Mouse (Mus musculus) liver, embryonic 15.5 days (tissue): Measurements from ENCODE around the gene Larp4b. TPM values are rescaled to one million over a fixed set of nuclear protein-coding genes. Genes with fewer than 3 reads are reported as not detected.

Source experiments
- ATAC-seq: fragments of 200-750 bp; cut with Nextera tagmentation; 2 replicates; pipeline ENCODE4 v1.8.0; 2017; ENCODE audit warnings: moderate number of reproducible peaks, mild to moderate bottlenecking, moderate library complexity; ENCODE audit not compliant: insufficient read depth
- H3K27ac ChIP-seq: fragments of 300-500 bp; sonication (generic); replicated peaks from 2 replicates; pipeline ENCODE4 v1.5.1; 2015; ENCODE audit warnings: mild to moderate bottlenecking, inconsistent platforms
- H3K27me3 ChIP-seq: fragments of 300-500 bp; sonication (generic); 2 replicates; pipeline ENCODE4 v1.6.1; 2015; ENCODE audit warnings: mild to moderate bottlenecking, inconsistent platforms
- H3K36me3 ChIP-seq: fragments of 300-500 bp; sonication (generic); replicated peaks from 2 replicates; pipeline ENCODE4 v1.6.1; 2015; ENCODE audit warnings: moderate library complexity, mild to moderate bottlenecking, inconsistent platforms
- H3K4me1 ChIP-seq: fragments of 300-500 bp; sonication (generic); replicated peaks from 2 replicates; pipeline ENCODE4 v1.6.1; 2015; ENCODE audit warnings: inconsistent platforms
- H3K4me2 ChIP-seq: fragments of 300-500 bp; sonication (generic); 2 replicates; pipeline ENCODE4 v1.6.1; 2015; ENCODE audit warnings: moderate library complexity, mild to moderate bottlenecking, inconsistent platforms
- H3K4me3 ChIP-seq: fragments of 300-500 bp; sonication (generic); replicated peaks from 2 replicates; pipeline ENCODE4 v1.5.1; 2015; ENCODE audit warnings: mild to moderate bottlenecking, inconsistent platforms
- H3K9ac ChIP-seq: fragments of 300-500 bp; sonication (generic); 2 replicates; pipeline ENCODE4 v1.6.1; 2015; ENCODE audit warnings: moderate library complexity, mild to moderate bottlenecking, inconsistent platforms
- H3K9me3 ChIP-seq: fragments of 300-500 bp; sonication (generic); replicated peaks from 2 replicates; pipeline ENCODE4 v1.6.1; 2016; ENCODE audit warnings: inconsistent platforms
- WGBS: fragments of 180-500 bp; shearing (Covaris S2); methylation state at CpG from one replicate; pipeline ENCODE4 v1.1.7; 2015; ENCODE audit warnings: mixed read lengths; ENCODE audit not compliant: insufficient replicate concordance; 5-methylcytosine and 5-hydroxymethylcytosine counted together
- polyA plus RNA-seq: library from polyadenylated mRNA; unstranded; fragments of >200 nt; fragmentation: Nextera tagmentation; extraction: Ambion mirVana; gene quantifications from 2 replicates; pipeline ENCODE4 v1.2.1, GENCODE M21; 2015

Gene Larp4b
- polyA plus RNA-seq, 1 experiment from 2014 or later = 22.2 TPM

DNA sequence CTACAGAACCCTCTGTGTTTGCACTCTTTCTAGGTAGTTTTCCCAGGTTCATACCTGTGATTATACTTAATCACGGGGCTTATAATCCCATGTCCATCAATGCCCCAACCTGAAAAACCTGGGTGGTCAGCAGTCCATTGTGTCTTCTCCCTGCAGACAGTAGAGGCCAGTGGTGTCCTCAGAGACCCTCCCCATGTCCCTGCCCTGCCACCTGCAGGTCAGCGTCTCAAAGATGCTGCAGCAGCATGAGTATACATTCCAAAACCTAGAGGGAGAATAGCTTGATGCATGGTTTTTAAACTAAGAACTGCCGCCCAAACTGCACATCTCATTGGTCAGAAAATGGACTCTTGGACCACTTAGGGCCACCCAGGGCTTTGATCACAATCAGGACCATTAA, 85.0 kb downstream of the Larp4b start:
- no peak for ATAC-seq

DNA sequence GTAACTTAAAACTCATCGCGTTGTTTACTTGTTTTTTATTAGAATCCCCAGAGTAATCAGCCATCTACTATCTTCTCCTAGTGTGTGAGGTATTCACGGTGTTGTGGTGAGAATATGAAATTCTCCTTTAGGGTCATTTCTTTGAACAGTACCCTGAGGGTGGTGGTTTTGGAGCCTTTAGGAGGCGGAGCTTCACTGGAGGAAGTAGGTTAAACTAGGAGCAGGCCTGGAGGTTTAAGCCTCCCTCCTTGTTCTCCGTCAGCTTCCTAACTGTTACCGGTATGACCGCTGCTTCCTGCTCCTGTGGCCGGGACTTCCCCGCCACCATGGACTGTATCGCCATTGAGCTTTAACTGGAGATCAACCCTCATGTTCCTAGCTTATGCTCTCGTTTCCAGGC, 86.5 kb downstream of the Larp4b start:
- H3K27ac ChIP-seq = no peak overlapping the region
- H3K27me3 ChIP-seq = no peaks in the 10 kb centered on the region
- H3K4me1 ChIP-seq = peaks cover 14% of the 10 kb centered on the region; the same call in 1 of the 2 replicates
- no peak overlapping the region for H3K4me3 ChIP-seq
- peaks cover 5% of the 10 kb centered on the region for H3K36me3 ChIP-seq
- H3K9me3 ChIP-seq = no peaks in the 10 kb centered on the region
- 16% methylated on average over 11 of the region's 11 CpGs for WGBS
- no peak for ATAC-seq
- peak overlapping the region; percentile 14; the same call in 1 of the 2 replicates for H3K4me2 ChIP-seq
- no peak overlapping the region for H3K9ac ChIP-seq

More for the DNA sequence above, 85.0 kb downstream of the Larp4b start:
- H3K4me1 ChIP-seq = peaks cover 14% of the 10 kb centered on the region; the same call in 1 of the 2 replicates
- H3K4me2 ChIP-seq = no peak overlapping the region
- H3K9me3 ChIP-seq = no peaks in the 10 kb centered on the region
- H3K9ac ChIP-seq = no peak overlapping the region
- peaks cover 19% of the 10 kb centered on the region for H3K36me3 ChIP-seq
- H3K27me3 ChIP-seq = no peaks in the 10 kb centered on the region
- H3K4me3 ChIP-seq = no peak overlapping the region
- 65% methylated on average over 3 of the region's 3 CpGs for WGBS
- H3K27ac ChIP-seq = no peak overlapping the region

DNA sequence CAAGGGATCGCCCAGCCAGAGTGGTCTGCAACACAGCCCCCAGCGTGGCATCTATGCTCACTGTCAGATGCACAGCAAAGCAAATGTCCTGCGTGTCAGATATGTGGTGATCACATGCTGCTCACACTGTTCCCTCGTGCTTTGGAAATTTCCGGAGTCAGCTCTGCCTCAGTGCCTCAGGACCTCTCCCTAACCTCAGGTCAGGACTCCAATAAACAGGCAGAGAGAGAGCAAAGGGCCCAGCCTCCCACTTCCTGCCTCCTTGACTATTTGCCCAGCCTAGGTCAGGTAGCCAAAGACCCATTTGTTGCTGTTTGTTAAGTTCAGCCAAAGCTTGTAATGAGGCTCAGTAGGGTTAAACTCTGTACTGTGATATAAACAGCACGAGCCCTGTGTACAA, 87.4 kb downstream of the Larp4b start:
- Histone ChIP-seq H3K36me3 (no peaks in the 10 kb centered on the region), H3K4me2 (no peak overlapping the region), H3K4me3 (no peak overlapping the region), H3K27me3 (no peaks in the 10 kb centered on the region), H3K9me3 (no peaks in the 10 kb centered on the region), H3K27ac (no peak overlapping the region), H3K4me1 (peaks cover 14% of the 10 kb centered on the region; the same call in 1 of the 2 replicates), H3K9ac (no peak overlapping the region)
- no peak; the same call in 1 of the 2 replicates for ATAC-seq
- 68% methylated on average over 6 of the region's 6 CpGs for WGBS

DNA sequence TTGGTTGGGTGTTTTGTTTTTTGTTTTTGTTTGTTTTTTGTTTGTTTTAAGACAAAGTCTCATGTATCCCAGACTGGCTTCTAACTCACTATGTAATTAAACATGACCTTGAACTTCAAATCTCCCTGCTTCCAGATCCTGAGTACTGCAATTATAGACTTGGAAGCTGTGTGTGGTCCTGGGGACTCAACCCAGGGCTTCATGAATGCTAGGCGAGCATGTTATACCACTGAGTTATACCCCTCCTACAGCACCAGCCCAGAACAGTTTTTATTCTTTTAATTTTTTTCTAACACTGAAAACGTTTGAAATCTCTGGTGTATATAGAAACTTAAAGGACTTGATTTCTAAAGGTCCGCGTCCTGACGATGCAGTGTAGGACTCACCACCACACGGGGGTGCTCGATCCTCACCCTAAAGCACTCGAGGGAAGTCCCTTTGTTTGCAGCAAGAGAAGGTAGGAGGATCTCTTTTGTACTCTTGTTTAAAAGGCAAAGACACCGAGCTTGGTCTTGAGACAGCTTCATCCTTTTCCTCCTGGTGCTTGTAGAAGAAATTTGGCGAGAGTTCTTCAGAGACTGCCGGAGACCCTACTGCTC, 88.1 kb downstream of the Larp4b start:
- WGBS = 11% methylated on average over 11 of the region's 11 CpGs
- no peak overlapping the region for H3K4me2 ChIP-seq
- ATAC-seq = no peak
- H3K36me3 ChIP-seq = no peaks in the 10 kb centered on the region
- H3K9ac ChIP-seq = no peak overlapping the region
- no peak overlapping the region for H3K4me3 ChIP-seq
- no peak overlapping the region for H3K27ac ChIP-seq
- H3K4me1 ChIP-seq = peaks cover 14% of the 10 kb centered on the region; the same call in 1 of the 2 replicates
- H3K9me3 ChIP-seq = no peaks in the 10 kb centered on the region
- H3K27me3 ChIP-seq = no peaks in the 10 kb centered on the region

DNA sequence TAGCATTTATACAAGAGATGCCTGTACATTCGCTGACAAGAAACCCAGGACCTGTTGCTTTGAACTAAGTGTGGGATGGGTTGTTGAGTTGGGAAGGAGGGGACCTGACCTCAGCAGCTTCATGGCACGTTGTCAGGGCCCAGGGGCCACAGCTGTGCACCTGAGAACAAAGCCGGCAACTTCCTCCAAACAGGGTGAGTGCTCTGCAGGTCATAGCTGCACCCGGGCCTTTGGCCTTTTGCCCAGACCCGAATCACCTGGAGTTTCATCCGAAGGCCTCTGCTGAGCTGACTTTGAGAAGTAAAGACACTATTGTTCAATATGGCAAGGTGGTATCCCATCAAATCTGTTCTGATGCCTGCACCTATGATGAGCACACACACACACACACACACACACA, 90.6 kb downstream of the Larp4b start:
- 61% methylated on average over 6 of the region's 6 CpGs for WGBS
- Histone ChIP-seq H3K9ac (no peak overlapping the region), H3K4me1 (peaks cover 14% of the 10 kb centered on the region; the same call in 1 of the 2 replicates), H3K4me3 (no peak overlapping the region), H3K27ac (no peak overlapping the region), H3K36me3 (no peaks in the 10 kb centered on the region), H3K27me3 (no peaks in the 10 kb centered on the region), H3K4me2 (no peak overlapping the region), H3K9me3 (no peaks in the 10 kb centered on the region)
- no peak for ATAC-seq

DNA sequence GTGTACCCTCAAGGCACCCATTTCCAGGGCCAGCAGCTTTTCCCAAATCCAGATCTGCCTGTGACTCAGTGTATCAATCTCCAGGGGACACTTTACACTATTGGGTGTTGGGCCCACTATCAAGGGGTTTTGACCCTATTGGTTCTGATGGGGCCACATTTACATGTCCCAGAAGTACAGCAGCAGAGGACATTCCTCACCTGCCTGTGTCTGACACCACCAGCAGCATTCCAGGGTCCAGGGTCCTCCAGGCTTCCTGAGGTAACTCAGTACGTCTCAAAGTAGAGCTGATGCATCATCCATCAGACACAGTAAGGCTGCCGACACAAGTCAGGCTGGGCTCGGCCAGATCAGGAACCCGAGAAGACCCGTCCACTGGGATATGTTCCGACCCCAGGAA, 91.0 kb downstream of the Larp4b start:
- no peaks in the 10 kb centered on the region for H3K36me3 ChIP-seq
- H3K27me3 ChIP-seq = no peaks in the 10 kb centered on the region
- H3K4me1 ChIP-seq = peaks cover 13% of the 10 kb centered on the region; the same call in 1 of the 2 replicates
- H3K4me3 ChIP-seq = no peak overlapping the region
- 78% methylated on average over 6 of the region's 6 CpGs for WGBS
- ATAC-seq = no peak
- no peak overlapping the region for H3K27ac ChIP-seq
- H3K9ac ChIP-seq = no peak overlapping the region
- H3K4me2 ChIP-seq = no peak overlapping the region
- no peaks in the 10 kb centered on the region for H3K9me3 ChIP-seq

DNA sequence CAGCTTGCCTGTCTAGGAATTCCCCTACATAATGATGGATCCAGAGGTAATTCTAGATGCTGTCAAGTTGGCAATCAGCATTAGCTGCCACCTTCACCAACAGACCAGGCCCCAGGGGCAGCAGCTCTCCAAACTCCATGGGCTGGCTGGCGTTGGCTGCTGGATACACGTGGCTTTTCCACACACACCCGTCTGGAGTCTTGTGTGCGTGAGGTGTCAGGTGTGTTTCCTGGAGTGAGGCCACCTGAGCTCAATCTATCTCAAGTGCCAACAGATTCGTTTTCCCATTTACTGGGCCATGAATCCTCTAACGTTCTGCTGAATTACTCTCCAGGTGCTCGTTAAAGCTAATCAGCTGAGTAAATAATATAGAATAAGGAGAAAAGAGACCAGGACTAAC, 93.5 kb downstream of the Larp4b start:
- Histone ChIP-seq H3K4me2 (no peak overlapping the region), H3K9me3 (no peaks in the 10 kb centered on the region), H3K4me1 (no peaks in the 10 kb centered on the region), H3K27me3 (no peaks in the 10 kb centered on the region), H3K9ac (no peak overlapping the region), H3K36me3 (no peaks in the 10 kb centered on the region), H3K4me3 (no peak overlapping the region), H3K27ac (no peak overlapping the region)
- ATAC-seq = no peak
- WGBS = 58% methylated on average over 7 of the region's 7 CpGs

DNA sequence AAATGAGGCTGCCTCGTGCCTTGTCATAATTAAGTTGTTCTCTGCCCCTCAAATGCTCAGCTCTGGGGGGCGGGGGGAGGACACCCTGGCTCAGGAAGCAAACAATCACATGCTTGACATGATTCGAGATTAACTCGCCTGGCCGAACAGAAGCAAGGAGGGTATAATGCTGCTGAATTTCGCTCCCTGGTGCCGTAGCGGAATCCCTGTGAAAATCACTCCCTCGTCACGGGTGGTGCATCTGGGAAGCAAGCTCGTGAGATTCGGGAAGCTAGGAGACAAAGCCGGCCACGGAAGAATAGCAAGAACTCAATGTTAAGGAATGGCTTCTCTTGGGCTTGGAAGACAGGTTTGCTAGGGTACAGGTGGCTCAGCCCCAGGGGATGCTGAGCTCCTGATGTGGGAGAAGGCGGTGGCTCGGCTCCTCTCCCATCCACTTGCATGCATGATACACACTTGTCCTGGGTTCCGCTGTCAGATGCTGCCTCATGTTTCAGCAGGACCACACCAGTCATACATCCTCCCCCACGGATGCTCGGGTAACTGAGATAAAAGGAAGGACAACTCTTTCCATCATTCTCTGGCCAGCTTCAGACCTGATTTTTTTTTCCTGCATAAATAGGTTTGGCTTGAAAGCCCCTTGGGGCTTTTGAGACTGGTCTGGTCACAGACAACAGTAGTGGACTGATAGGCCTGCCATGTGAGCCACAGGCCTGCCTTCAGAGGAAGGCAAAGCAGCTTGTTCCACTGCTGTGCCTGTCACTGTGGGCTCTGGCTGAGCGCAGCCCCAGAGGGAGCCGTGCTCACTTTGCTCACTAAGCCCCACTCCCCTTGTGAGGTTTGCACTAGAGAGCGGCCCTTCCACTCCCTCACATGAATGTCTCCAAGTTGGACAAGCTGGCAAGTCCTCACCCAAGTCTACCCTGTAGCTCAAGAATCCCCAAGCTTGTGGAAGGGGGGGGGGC, 94.2 kb downstream of the Larp4b start:
- H3K36me3 ChIP-seq = no peaks in the 10 kb centered on the region
- 68% methylated on average over 22 of the region's 22 CpGs for WGBS
- ATAC-seq = no peak
- no peak overlapping the region for H3K9ac ChIP-seq
- no peak overlapping the region for H3K4me3 ChIP-seq
- no peaks in the 10 kb centered on the region for H3K4me1 ChIP-seq
- H3K9me3 ChIP-seq = no peaks in the 10 kb centered on the region
- H3K4me2 ChIP-seq = no peak overlapping the region
- no peaks in the 10 kb centered on the region for H3K27me3 ChIP-seq
- H3K27ac ChIP-seq = no peak overlapping the region

DNA sequence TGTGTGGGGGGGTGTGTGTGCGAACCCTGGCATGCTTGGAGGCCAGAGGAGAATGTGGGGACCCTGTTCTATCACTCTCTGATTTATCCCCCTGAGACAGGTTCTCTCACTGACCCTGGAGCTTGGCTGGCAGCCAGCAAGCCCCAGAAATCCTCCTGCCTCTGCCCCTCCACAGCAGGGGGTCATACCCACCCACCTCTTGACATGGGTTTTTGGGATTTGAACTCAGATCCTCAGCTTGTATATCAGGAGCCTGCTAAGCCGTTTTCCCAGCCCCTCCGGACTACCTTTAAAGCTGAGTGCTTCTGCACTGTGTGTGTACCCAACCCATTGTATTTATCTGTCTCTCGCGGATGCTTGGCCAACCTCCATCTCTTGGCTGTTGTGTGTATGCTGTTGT, 95.8 kb downstream of the Larp4b start:
- ATAC-seq = no peak
- no peaks in the 10 kb centered on the region for H3K36me3 ChIP-seq
- no peaks in the 10 kb centered on the region for H3K4me1 ChIP-seq
- H3K27ac ChIP-seq = no peak overlapping the region
- no peaks in the 10 kb centered on the region for H3K27me3 ChIP-seq
- 61% methylated on average over 5 of the region's 5 CpGs for WGBS
- H3K4me2 ChIP-seq = no peak overlapping the region
- no peak overlapping the region for H3K4me3 ChIP-seq
- H3K9me3 ChIP-seq = no peaks in the 10 kb centered on the region
- no peak overlapping the region for H3K9ac ChIP-seq

DNA sequence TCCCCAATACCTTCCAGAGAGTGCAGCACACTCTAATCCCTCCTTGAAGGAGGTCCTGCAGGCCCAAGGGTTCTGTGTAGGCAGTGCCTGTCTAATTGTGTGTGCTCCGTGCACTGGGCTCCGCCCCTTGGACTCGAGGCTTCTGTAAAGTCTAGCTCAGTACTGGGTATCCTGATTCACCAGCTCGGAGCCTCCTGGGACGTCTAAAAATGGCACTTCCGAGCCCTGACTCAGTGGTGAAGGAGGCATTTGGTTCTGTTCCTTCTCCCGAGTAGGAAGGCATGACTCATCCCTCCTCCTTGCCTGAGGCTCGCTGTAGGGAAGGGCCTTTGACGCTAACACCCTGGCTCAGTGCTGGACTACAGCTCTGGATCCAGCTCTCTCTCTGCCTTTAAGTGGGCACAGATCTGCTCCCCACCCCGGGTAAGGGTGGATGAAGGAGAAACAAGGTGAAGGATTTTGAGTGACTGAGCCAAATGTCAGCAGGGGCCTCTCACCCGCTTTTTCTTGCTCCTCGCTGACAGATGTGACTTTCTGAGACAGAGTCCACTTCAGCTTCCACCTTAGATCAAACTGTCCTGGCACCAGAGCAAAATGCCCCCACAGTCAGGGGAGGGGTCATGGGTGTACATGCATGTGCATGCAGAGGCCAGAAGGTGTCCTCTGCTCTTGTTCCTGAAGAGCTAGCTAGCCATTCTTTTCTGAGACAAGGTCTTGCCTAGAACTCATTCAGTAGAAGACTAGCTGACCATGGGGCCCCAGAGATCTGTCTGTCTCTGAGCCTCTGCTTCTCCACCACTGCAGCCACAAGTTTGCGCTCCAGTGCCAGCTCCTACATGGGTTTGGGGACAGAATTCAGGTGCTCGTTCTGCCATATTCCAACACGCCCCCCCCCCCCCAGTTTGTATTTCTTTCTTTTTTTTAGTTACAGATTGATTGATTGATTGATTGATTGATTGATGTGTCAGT, 97.8 kb downstream of the Larp4b start:
- Histone ChIP-seq H3K4me1 (no peaks in the 10 kb centered on the region), H3K27ac (no peak overlapping the region), H3K36me3 (no peaks in the 10 kb centered on the region), H3K4me2 (no peak overlapping the region), H3K9ac (no peak overlapping the region), H3K4me3 (no peak overlapping the region), H3K27me3 (no peaks in the 10 kb centered on the region), H3K9me3 (no peaks in the 10 kb centered on the region)
- WGBS = 35% methylated on average over 15 of the region's 15 CpGs
- ATAC-seq = peak; percentile 42
